Mouse (Mus musculus): ENCODE measurements around the gene Gprc5c. TPM values are rescaled to one million over a fixed set of nuclear protein-coding genes. Genes with fewer than 3 reads are reported as not detected.

Gene Gprc5c
- total and polyA plus RNA-seq, 3 experiments: not detected

- Histone ChIP-seq H3K4me2 (ENCODE audit: insufficient read depth, low read depth, poor library complexity, severe bottlenecking) (no peak overlapping the region), H3K36me3 (replicated peaks in 1 of 2; ENCODE audit: control insufficient read depth in 1 of 2, insufficient read depth in 1 of 2, low read length in 1 of 2) (peaks cover 0 to 3% of the 10 kb centered on the region in 2 experiments), H3K4me3 (replicated peaks in 1 of 3; ENCODE audit: low read depth in 2 of 3, low read length in 2 of 3, poor library complexity in 1 of 3) (no peak overlapping the region), H3K27me3 (replicated peaks) (no peaks in the 10 kb centered on the region), H3K79me2 (replicated peaks; ENCODE audit: control insufficient read depth, extremely low read depth, insufficient read depth, poor library complexity, severe bottlenecking) (no peaks in the 10 kb centered on the region), H3K9me3 (replicated peaks; ENCODE audit: low read length) (peaks cover 5% of the 10 kb centered on the region), H3K9ac (ENCODE audit: insufficient read depth, low read depth) (no peak overlapping the region), H3K27ac (ENCODE audit: insufficient read depth, low read depth) (no peak overlapping the region), H3K4me1 (ENCODE audit: control insufficient read depth in 1 of 2, insufficient read depth in 2 of 2) (peaks cover 11 to 30% of the 10 kb centered on the region in 2 experiments)
- DNase-seq (ENCODE audit: extremely low read depth): no peak
- no peak for TF ChIP-seq MAX (IDR thresholded peaks at IDR 0.05; ENCODE audit: low read length)
- TF ChIP-seq NELFE (IDR thresholded peaks at IDR 0.05; ENCODE audit: low read depth, low read length): no peak
- TF ChIP-seq JUND (conservative IDR thresholded peaks at IDR 0.05; ENCODE audit: low read depth, low read length): no peak
- dilution Hi-C loops (cut with MboI; ENCODE audit: extremely low pct_ligation_motif_present, extremely low pct_unique_long_range_greater_than_20kb, low sequenced_read_pairs): no loop called here
- in situ Hi-C loops (cut with MboI; ENCODE audit: low pct_ligation_motif_present, low pct_unique_long_range_greater_than_20kb, low sequenced_read_pairs): no loop called here
These were observed 45.1 kb downstream of the Gprc5c start for GRCm38 (mm10) chr11:114896085-114896484.

DNA sequence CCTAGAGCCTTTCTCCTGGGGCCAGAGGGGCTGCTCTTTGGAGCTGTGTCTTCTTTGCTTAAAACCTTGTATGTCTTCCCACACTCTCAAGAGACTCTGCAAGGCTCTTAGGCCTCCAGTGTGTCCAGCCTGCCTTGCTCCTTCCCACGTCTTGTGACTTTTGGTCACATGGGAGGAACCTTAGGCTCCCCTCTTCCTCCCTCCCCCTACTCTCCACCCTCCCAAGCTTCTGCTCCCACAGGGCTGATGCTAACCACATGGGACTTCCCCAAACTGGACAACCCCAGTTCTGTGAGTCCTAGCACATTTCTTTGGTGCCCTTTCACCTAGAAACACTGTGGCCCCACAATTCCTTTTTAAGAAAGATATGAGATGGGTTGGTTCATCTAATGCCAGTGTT is 47.1 kb downstream of the Gprc5c start:
- DNase-seq (ENCODE audit: extremely low read depth): peak; percentile 66
- Histone ChIP-seq H3K79me2 (replicated peaks; ENCODE audit: control insufficient read depth, extremely low read depth, insufficient read depth, poor library complexity, severe bottlenecking) (no peaks in the 10 kb centered on the region), H3K9ac (ENCODE audit: insufficient read depth, low read depth) (no peak overlapping the region), H3K27me3 (replicated peaks) (no peaks in the 10 kb centered on the region), H3K4me1 (ENCODE audit: control insufficient read depth in 1 of 2, insufficient read depth in 2 of 2) (peaks cover 11 to 22% of the 10 kb centered on the region in 2 experiments), H3K27ac (ENCODE audit: insufficient read depth, low read depth) (no peak overlapping the region), H3K4me3 (replicated peaks in 1 of 3; ENCODE audit: low read depth in 2 of 3, low read length in 2 of 3, poor library complexity in 1 of 3) (no peak overlapping the region), H3K9me3 (replicated peaks; ENCODE audit: low read length) (peaks cover 5% of the 10 kb centered on the region), H3K4me2 (ENCODE audit: insufficient read depth, low read depth, poor library complexity, severe bottlenecking) (no peak overlapping the region), H3K36me3 (replicated peaks in 1 of 2; ENCODE audit: control insufficient read depth in 1 of 2, insufficient read depth in 1 of 2, low read length in 1 of 2) (peaks cover 0 to 3% of the 10 kb centered on the region in 2 experiments)
- in situ Hi-C loops (cut with MboI; ENCODE audit: low pct_ligation_motif_present, low pct_unique_long_range_greater_than_20kb, low sequenced_read_pairs) (no loop called here), dilution Hi-C loops (cut with MboI; ENCODE audit: extremely low pct_ligation_motif_present, extremely low pct_unique_long_range_greater_than_20kb, low sequenced_read_pairs) (no loop called here)
- TF ChIP-seq EP300 (IDR thresholded peaks at IDR 0.05; ENCODE audit: low read length) (no peak), KAT2A (IDR thresholded peaks at IDR 0.05; ENCODE audit: insufficient replicate concordance, low read length) (no peak), MAZ (IDR thresholded peaks at IDR 0.05; ENCODE audit: low read depth, low read length) (peak; percentile 74; the same call in 1 of the 2 replicates), MYC (IDR thresholded peaks at IDR 0.05; ENCODE audit: low read depth, low read length) (no peak), ELF1 (IDR thresholded peaks at IDR 0.05; ENCODE audit: low read depth, low read length) (0 out of 2 replicates have a peak, but pooled peaks have one; percentile 11), MEF2A (IDR thresholded peaks at IDR 0.05; ENCODE audit: borderline replicate concordance, low read depth, low read length) (0 out of 2 replicates have a peak, but pooled peaks have one; percentile 18), HCFC1 (IDR thresholded peaks at IDR 0.05; ENCODE audit: low read depth, low read length) (no peak), SIN3A (IDR thresholded peaks at IDR 0.05; ENCODE audit: low read length) (no peak), ZKSCAN1 (IDR thresholded peaks at IDR 0.05; ENCODE audit: borderline replicate concordance, low read depth, low read length) (no peak), GABPA (IDR thresholded peaks at IDR 0.05; ENCODE audit: insufficient replicate concordance, low read depth, low read length) (no peak), PAX5 (IDR thresholded peaks at IDR 0.05; ENCODE audit: low read length) (no peak), TBP (conservative IDR thresholded peaks at IDR 0.05; ENCODE audit: low read depth, low read length) (no peak), MAX (IDR thresholded peaks at IDR 0.05; ENCODE audit: low read length) (no peak; the same call in 1 of the 2 replicates), NRF1 (IDR thresholded peaks at IDR 0.05; ENCODE audit: low read depth, low read length) (no peak), JUN (IDR thresholded peaks at IDR 0.05; ENCODE audit: insufficient read depth, low read depth, low read length) (no peak), ZMIZ1 (IDR thresholded peaks at IDR 0.05; ENCODE audit: low read depth, low read length) (no peak), IRF4 (IDR thresholded peaks at IDR 0.05; ENCODE audit: low read depth, low read length) (0 out of 2 replicates have a peak, but pooled peaks have one; percentile 13), E2F4 (IDR thresholded peaks at IDR 0.05; ENCODE audit: insufficient replicate concordance, low read depth, low read length) (no peak), CTCF (conservative IDR thresholded peaks at IDR 0.05 in 1 of 2, IDR thresholded peaks at IDR 0.05 in 1 of 2; ENCODE audit: low read depth in 2 of 2, low read length in 2 of 2) (no peak), RAD21 (IDR thresholded peaks at IDR 0.05; ENCODE audit: low read depth, low read length) (no peak), MXI1 (IDR thresholded peaks at IDR 0.05; ENCODE audit: low read depth, low read length) (no peak), CHD1 (IDR thresholded peaks at IDR 0.05; ENCODE audit: low read depth, low read length) (no peak), BHLHE40 (IDR thresholded peaks at IDR 0.05; ENCODE audit: low read depth, low read length) (peak; percentile 74), CHD2 (IDR thresholded peaks at IDR 0.05; ENCODE audit: low read length) (no peak), USF2 (conservative IDR thresholded peaks at IDR 0.05; ENCODE audit: low read depth, low read length) (no peak; the same call in 1 of the 2 replicates), POLR2AphosphoS2 (IDR thresholded peaks at IDR 0.05; ENCODE audit: low read depth, low read length) (no peak), UBTF (IDR thresholded peaks at IDR 0.05; ENCODE audit: low read depth, low read length) (no peak), ZC3H11A (IDR thresholded peaks at IDR 0.05; ENCODE audit: low read depth, low read length) (no peak), JUND (conservative IDR thresholded peaks at IDR 0.05; ENCODE audit: low read depth, low read length) (no peak), ZNF384 (IDR thresholded peaks at IDR 0.05; ENCODE audit: low read depth, low read length) (no peak), ETS1 (conservative IDR thresholded peaks at IDR 0.05; ENCODE audit: low read depth, low read length) (peak; percentile 56), TCF12 (IDR thresholded peaks at IDR 0.05; ENCODE audit: low read depth, low read length) (no peak), POLR2A (IDR thresholded peaks at IDR 0.05; ENCODE audit: low read depth, low read length) (no peak)
